Mouse (Mus musculus) thymus, postnatal 10 days (tissue): ENCODE data around the gene Map3k20.
A peak's percentile ranks its signal among the peaks of the same experiment; 100 is the strongest.

Experiments used
- DNase-seq, 2 experiments: peaks; one replicate each; pipeline ENCODE4 v3.0.0; 2021; ENCODE audit warnings: low spot score in 2 of 2

Gene Map3k20

GRCm38 (mm10) chr2:72420561-72420960 is 135.1 kb downstream of the Map3k20 start:
- no peak for DNase-seq

- DNase-seq = no peak
Observed at GRCm38 (mm10) chr2:72424656-72425055, 139.2 kb downstream of the Map3k20 start.

GRCm38 (mm10) chr2:72426776-72427175 is 141.3 kb downstream of the Map3k20 start:
- no peak for DNase-seq

GRCm38 (mm10) chr2:72427288-72427687 is 141.9 kb downstream of the Map3k20 start:
- no peak for DNase-seq

- DNase-seq = no peak
Observed at GRCm38 (mm10) chr2:72438941-72439533, 153.6 kb downstream of the Map3k20 start.

GRCm38 (mm10) chr2:72441010-72441409 is 155.6 kb downstream of the Map3k20 start:
- no peak for DNase-seq

GRCm38 (mm10) chr2:72442825-72443224 is 157.4 kb downstream of the Map3k20 start:
- no peak for DNase-seq

- DNase-seq = no peak
Observed at GRCm38 (mm10) chr2:72443960-72444359, 158.5 kb downstream of the Map3k20 start.

GRCm38 (mm10) chr2:72446106-72446505 is 160.7 kb downstream of the Map3k20 start:
- no peak for DNase-seq

- DNase-seq = no peak
Observed at GRCm38 (mm10) chr2:72446615-72447014, 161.2 kb downstream of the Map3k20 start.

- peak in 1 of 2 experiments; percentile 13 for DNase-seq
Observed at GRCm38 (mm10) chr2:72453563-72453962, 168.1 kb downstream of the Map3k20 start.

- no peak for DNase-seq
Observed at GRCm38 (mm10) chr2:72456189-72456588, 170.8 kb downstream of the Map3k20 start.

GRCm38 (mm10) chr2:72464376-72465014 is 179.1 kb downstream of the Map3k20 start:
- no peak for DNase-seq

- DNase-seq = no peak
Observed at GRCm38 (mm10) chr2:72467604-72468003, 182.2 kb downstream of the Map3k20 start.

- DNase-seq = no peak
Observed at GRCm38 (mm10) chr2:72471415-72472070, 186.1 kb downstream of the Map3k20 start.

- no peak for DNase-seq
Observed at GRCm38 (mm10) chr2:72474531-72475287, 189.3 kb downstream of the Map3k20 start.

- no peak for DNase-seq
Observed at GRCm38 (mm10) chr2:72475423-72475796, 190.0 kb downstream of the Map3k20 start.

- DNase-seq = peak; percentile 72 to 75
Observed at GRCm38 (mm10) chr2:72475797-72476485, 190.5 kb downstream of the Map3k20 start, which contains the start of gene Cdca7. Gene Cdca7 (plus strand): TSS chr2:72476159.

- DNase-seq = peak; percentile 70 to 74
Observed at GRCm38 (mm10) chr2:72476486-72477211, 191.2 kb downstream of the Map3k20 start.

GRCm38 (mm10) chr2:72477221-72477620 is 191.8 kb downstream of the Map3k20 start:
- DNase-seq = no peak

- DNase-seq = no peak
Observed at GRCm38 (mm10) chr2:72478176-72478575, 192.7 kb downstream of the Map3k20 start.
